Mouse (Mus musculus): ENCODE results near the gene Speer1. TPM values are rescaled to one million over a fixed set of nuclear protein-coding genes. Genes with fewer than 3 reads are reported as not detected.

The Speer1 gene
- polyA plus RNA-seq (2012; rRNA removed) = not detected in 2 replicates

GRCm38 (mm10) chr5:11341216-11341615, at the start of gene Speer1:
Gene Speer1 (plus strand): TSS chr5:11341516.

Other genes with a start within 250 kb of the Speer1 start
- not detected in 2 replicates for gene Gm8879, start 213.9 kb upstream of the Speer1 start, polyA plus RNA-seq (2012; rRNA removed)
- not detected in 2 replicates for gene Gm5861, start 158.4 kb upstream of the Speer1 start, polyA plus RNA-seq (2012; rRNA removed)
- gene Gm8890, start 85.5 kb upstream of the Speer1 start, polyA plus RNA-seq (2012; rRNA removed) = not detected in 2 replicates
- gene Gm8897, start 74.9 kb downstream of the Speer1 start, polyA plus RNA-seq (2012; rRNA removed) = not detected in 2 replicates
- gene Gm8906, start 161.2 kb downstream of the Speer1 start, polyA plus RNA-seq (2012; rRNA removed) = not detected in 2 replicates

All from central nervous system, embryonic 11.5 days (tissue).